Mouse (Mus musculus) left cerebral cortex, postnatal 36 days (tissue): ENCODE results near the gene Syt12. TPM values are rescaled to one million over a fixed set of nuclear protein-coding genes. Genes with fewer than 3 reads are reported as not detected.

Experiments used
- DNase-seq, 2 experiments: peaks; one replicate each; pipeline ENCODE4 v3.0.0; 2021 to 2022; ENCODE audit warnings: low spot score in 2 of 2, mixed read lengths in 1 of 2
- intact Hi-C: fragments of 180-260 bp; cut with DNase I; formaldehyde crosslinking; loops from one replicate; pipeline ENCODE4 v1.15.1; 2025
- total RNA-seq, 2 experiments: library from RNA; stranded (reverse); gene quantifications; 2 replicates each; pipeline ENCODE4 v1.2.3; 2021

Syt12 gene
- total RNA-seq = 10 to 100 TPM; 35.2 to 38.8 TPM

- intact Hi-C loops = loop anchor here (2.0 kb wide), 1 partner anchor 81 kb away; no protein-coding TSS in a partner anchor
Measured at GRCm38 (mm10) chr19:4477345-4478189, at the start of gene Syt12. TSS of gene Syt12 (minus strand) at chr19:4477447.

GRCm38 (mm10) chr19:4521426-4522050 is 44.3 kb upstream of the Syt12 start:
- intact Hi-C loops = no loop called here

More at GRCm38 (mm10) chr19:4477345-4478189, at the start of gene Syt12:
- peak; percentile 50 to 53 for DNase-seq

GRCm38 (mm10) chr19:4517483-4517882 is 40.2 kb upstream of the Syt12 start:
- intact Hi-C loops = no loop called here

More at GRCm38 (mm10) chr19:4521426-4522050, 44.3 kb upstream of the Syt12 start:
- DNase-seq = no peak

GRCm38 (mm10) chr19:4516288-4516687 is 39.0 kb upstream of the Syt12 start:
- intact Hi-C loops = no loop called here
- DNase-seq = no peak

More at GRCm38 (mm10) chr19:4517483-4517882, 40.2 kb upstream of the Syt12 start:
- no peak for DNase-seq

- intact Hi-C loops = no loop called here
- DNase-seq = no peak
Measured at GRCm38 (mm10) chr19:4515746-4516145, 38.5 kb upstream of the Syt12 start.

GRCm38 (mm10) chr19:4513236-4513858 is 36.1 kb upstream of the Syt12 start:
- intact Hi-C loops = no loop called here
- no peak for DNase-seq

- intact Hi-C loops = no loop called here
Measured at GRCm38 (mm10) chr19:4511116-4511841, 34.0 kb upstream of the Syt12 start.

GRCm38 (mm10) chr19:4509986-4510963 is 33.0 kb upstream of the Syt12 start, which contains the start of gene Pcx:
TSS of gene Pcx (plus strand) at chr19:4510472.
- intact Hi-C loops = loop anchor here (1.0 kb wide), 1 partner anchor 105 kb away; the partner anchor contains the start of gene Lrfn4
- DNase-seq = peak; percentile 99

More at GRCm38 (mm10) chr19:4511116-4511841, 34.0 kb upstream of the Syt12 start:
- no peak for DNase-seq

- DNase-seq = no peak
- intact Hi-C loops = no loop called here
Measured at GRCm38 (mm10) chr19:4507746-4508145, 30.5 kb upstream of the Syt12 start.

GRCm38 (mm10) chr19:4504830-4505229 is 27.6 kb upstream of the Syt12 start:
- no peak for DNase-seq
- intact Hi-C loops = no loop called here

GRCm38 (mm10) chr19:4502701-4503100 is 25.5 kb upstream of the Syt12 start:
- DNase-seq = no peak
- intact Hi-C loops = no loop called here

- intact Hi-C loops = loop anchor here (5.0 kb wide), 2 partner anchors 129 to 244 kb away; partner anchors contain the start of gene Rce1
- DNase-seq = no peak
Measured at GRCm38 (mm10) chr19:4498062-4498933, 21.1 kb upstream of the Syt12 start, which contains the start of gene 2010003K11Rik. TSS of gene 2010003K11Rik (minus strand) at chr19:4498583.

- peak; percentile 55 to 62 for DNase-seq
- intact Hi-C loops = loop anchor here (5.0 kb wide), 2 partner anchors 130 to 245 kb away; partner anchors contain the start of gene Rce1
Measured at GRCm38 (mm10) chr19:4497263-4497973, 20.2 kb upstream of the Syt12 start.

- intact Hi-C loops = loop anchor here (5.0 kb wide), 2 partner anchors 131 to 246 kb away; partner anchors contain the start of gene Rce1
- DNase-seq = no peak
Measured at GRCm38 (mm10) chr19:4496535-4497262, 19.5 kb upstream of the Syt12 start.

GRCm38 (mm10) chr19:4495814-4496213 is 18.6 kb upstream of the Syt12 start:
- intact Hi-C loops = loop anchor here (5.0 kb wide), 2 partner anchors 131 to 246 kb away; partner anchors contain the start of gene Rce1
- no peak for DNase-seq

GRCm38 (mm10) chr19:4494707-4495106 is 17.5 kb upstream of the Syt12 start:
- intact Hi-C loops = loop anchor here (5.0 kb wide), 2 partner anchors 133 to 248 kb away; partner anchors contain the start of gene Rce1

More at GRCm38 (mm10) chr19:4494707-4495106, 17.5 kb upstream of the Syt12 start:
- no peak for DNase-seq
